Mouse (Mus musculus) embryo, embryonic 10.5 days (tissue): ENCODE results near the gene Dnaic1.

Source experiments
- DNase-seq: peaks from one replicate; pipeline ENCODE4 v3.0.0-alpha.2; 2015; ENCODE audit warnings: low spot score

Dnaic1 gene

GRCm38 (mm10) chr4:41569411-41569885 is at the start of gene Dnaic1, which contains the start of gene Fam219a:
TSS of gene Dnaic1 (plus strand) at chr4:41569775.
TSS of gene Fam219a (minus strand) at chr4:41569538.
- peak; percentile 99 for DNase-seq

DNA sequence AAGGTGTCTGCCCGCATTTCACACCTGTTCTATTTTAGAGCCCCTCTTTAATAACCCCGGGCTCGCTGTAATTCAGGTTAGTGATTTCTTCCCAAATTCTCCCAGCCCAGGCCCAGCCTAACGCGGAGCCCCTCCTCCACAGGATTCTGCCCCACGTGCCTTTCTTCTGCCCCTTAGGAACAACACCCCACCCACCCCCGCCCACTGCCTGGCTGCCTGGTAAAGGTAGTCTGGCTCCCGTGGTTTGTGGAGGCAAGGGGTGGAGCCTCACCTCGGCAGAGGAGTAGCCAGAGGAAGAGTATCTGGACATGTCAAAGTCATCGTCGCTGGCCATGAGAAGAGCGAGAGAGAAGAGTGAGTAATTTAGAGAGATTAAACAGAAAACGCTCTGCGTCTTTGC is 48.9 kb upstream of the Dnaic1 start:
- DNase-seq, result no peak

GRCm38 (mm10) chr4:41522136-41522535 is 47.4 kb upstream of the Dnaic1 start:
- DNase-seq, result no peak

DNA sequence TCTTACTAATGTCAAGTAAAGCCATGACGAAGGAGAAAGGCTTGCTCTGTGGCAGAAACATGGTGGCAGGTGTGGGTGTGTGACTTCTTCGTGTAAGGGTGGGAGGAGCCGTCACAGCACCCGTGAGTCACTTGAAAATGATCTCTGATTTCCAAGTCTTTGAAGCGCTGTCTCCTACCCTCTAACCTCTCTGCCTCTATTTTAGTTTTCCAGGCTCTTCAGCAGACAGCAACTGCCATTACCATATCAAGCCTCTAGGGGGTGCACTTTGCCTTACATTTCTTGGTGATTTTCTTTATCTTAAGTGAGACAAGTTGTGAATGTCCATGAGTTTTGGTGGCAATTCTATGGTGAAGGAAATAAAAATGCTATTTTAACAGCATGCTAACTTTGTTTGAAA is 46.8 kb upstream of the Dnaic1 start:
- DNase-seq, result peak; percentile 71

DNA sequence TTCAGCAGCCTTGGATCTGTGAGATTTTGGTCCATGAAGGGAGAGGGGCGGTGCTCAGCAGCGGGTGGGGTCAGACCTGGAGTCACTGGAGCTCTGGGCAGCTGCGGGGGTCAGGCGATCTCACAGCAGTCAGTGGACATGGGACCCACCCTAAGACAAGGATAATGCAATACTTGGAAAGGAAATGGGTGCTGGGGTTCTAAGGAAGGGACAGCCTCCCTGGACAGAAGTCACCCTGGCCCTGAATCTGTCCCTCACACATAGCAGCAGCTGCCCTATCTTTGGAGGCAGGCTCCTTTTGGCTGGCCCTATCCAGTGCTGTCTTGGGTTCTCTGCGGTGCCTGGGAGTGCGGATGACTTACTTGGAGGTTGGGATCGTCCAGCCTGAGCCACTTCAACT is 45.7 kb upstream of the Dnaic1 start:
- DNase-seq, result no peak

GRCm38 (mm10) chr4:41524829-41525228 is 44.7 kb upstream of the Dnaic1 start:
- DNase-seq, result no peak

GRCm38 (mm10) chr4:41526553-41526952 is 43.0 kb upstream of the Dnaic1 start:
- peak; percentile 39 for DNase-seq

DNA sequence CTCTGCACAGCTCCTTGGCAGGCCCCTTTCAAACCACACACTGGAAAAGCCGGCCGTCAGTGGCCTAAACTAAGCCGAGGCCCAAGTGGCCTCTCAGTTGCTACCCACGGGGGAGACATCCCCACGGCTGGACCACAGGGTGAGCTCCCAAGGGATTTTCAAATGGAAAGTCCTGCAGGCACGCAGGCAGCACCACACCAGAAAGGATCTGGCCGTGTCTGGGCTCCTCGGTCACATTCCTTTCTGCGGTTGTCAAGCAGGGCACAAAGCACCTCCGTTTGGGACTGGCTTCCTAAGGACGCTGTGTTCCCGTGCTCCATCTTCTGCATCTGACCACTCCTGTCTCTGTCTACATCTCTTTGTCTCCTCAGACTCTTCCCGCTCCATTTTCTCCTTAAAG is 42.5 kb upstream of the Dnaic1 start:
- DNase-seq, result peak; percentile 49

DNA sequence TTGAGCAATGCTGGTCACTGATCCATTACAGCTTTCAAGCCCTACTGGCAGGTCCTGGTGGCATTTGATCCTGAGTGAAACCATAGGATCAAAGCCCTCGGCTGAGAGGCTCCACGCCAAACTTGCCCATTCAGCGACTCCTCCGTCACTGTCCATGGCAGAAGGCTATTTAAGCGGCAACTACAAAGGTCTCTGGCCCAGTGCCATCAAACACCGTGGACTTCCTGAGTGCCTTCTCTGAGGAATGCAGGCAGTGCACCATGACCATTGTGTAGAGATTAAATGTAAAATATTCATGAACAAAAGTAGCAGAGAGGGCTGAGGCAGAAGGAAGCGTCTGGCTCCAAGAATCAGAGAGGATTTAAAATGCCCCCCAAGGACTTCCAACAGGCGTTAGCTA is 41.6 kb upstream of the Dnaic1 start:
- peak; percentile 26 for DNase-seq

- DNase-seq, result peak; percentile 73
Measured at GRCm38 (mm10) chr4:41532420-41532819, 37.2 kb upstream of the Dnaic1 start.

DNA sequence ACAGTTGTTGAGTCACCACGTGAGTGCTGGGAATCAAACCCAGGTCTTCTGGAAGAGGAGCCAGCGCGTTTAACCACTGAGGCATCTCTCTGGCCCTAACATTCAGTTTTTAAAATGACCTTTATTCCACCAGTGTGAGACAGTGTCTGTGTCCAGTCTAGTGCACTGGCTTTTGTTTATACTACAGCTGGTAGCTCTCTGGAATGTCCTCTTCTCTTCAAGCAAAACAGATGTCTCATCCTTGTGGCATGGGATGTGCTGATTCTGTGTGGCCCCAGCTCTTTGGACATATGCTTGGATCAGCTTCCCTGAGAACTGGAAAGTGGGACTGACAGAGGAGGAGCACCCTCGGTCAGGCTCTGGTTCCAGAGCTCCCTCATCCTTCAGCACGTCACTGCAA is 34.7 kb upstream of the Dnaic1 start:
- no peak for DNase-seq

DNA sequence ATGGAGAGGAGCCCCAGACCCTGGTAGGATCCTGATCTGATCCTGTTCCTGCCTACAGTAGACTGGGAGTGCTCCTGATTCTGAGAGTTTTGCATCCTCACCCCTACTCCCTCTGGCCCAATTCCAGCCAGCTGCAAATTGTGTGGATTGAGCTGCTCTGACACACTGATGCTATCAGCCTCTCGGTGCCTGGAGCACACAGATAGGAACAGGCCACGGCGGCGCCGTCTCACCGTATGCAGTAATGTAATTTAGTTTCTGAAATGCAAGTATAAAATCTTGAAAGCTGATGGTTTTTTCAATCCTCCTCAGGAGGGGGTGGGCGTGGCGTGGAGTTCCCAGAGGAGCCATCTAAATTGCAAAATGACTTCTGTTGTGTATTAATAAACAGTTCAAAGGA is 27.4 kb upstream of the Dnaic1 start:
- DNase-seq, result no peak

DNA sequence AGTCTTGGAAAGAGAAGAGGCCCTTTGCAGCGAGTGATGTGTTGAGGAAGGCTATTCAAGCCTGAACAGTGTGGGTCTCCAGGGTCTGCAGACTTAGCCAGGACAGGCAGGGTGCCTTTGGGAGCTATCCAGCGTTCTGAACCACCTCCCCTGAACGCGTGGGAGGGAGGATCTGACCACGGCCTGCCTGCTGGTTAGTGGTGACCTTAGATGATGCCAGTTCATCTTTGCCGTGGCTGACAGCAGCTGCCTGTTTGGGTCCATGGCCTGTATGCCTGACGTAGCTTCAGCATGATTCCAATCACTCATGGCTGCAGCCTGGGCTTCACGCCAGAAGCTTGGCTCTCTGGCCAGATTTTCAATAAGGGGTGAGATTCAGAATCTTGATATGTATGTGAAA is 23.6 kb upstream of the Dnaic1 start:
- peak; percentile 76 for DNase-seq

GRCm38 (mm10) chr4:41547086-41547485 is 22.5 kb upstream of the Dnaic1 start:
- DNase-seq, result no peak

GRCm38 (mm10) chr4:41552529-41552928 is 17.0 kb upstream of the Dnaic1 start:
- DNase-seq, result peak; percentile 90

GRCm38 (mm10) chr4:41553116-41553515 is 16.5 kb upstream of the Dnaic1 start:
- DNase-seq, result no peak

DNA sequence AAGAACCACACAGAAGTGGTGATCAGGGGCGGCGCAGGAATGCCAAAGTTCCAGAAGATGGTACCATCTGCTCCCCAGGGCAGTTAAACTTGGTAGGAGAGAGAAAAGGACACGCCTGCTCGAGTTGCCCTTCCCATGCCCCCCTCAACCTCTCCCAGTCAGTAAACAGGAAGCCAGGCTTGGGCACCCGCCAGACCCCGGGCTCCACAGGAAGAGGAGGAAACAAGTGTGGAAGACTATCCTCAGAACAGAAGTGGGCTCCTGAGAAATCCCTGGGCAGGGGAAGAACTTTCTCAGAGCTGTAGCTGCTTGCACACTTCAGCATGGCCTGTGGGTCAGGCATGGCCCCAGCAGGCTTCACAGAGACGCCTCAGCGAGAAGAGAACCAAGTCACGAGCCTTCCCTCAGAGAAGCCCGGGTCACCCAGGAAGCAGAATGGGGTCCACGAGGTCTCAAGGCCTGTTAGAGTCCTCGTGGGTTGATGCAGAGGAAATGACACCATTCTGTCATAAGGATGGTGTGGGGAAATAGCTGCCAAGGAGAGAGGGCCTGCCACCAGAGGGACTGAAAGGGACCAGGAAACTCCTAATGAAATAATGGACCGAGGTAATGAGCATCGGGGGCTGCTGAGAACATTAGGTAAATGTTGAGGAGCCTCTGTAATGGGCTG is 14.4 kb upstream of the Dnaic1 start:
- DNase-seq, result no peak

DNA sequence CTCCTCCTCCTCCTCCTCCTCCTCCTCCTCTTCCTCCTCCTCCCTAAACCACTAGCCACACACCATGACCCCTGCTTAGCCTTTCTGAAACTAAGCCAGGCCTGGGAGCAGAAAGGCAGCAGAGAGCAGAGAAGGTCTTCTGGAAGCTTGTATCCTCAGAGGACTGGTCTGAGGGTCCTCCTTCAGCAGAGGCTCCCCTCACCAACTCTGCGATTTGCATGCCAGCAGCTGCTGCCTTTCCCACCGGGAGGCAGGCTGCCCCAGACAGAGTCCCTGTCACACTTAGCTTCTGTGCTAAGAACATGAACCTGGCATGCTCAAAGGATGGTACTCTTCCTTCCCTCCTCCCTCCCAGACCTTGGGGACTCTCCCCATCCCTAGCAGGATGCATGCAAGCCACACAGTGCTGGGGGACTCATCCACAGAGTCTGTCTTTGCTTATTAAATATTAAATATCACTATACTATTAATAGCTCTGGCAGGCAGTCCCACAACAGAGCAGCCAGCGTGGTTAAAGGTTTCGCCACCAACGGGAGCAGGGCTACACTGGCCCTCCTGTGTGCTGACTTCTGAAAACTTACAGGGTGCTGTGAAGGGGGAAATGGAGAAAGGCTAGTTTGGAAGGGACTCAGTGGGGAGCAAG is 13.1 kb upstream of the Dnaic1 start:
- no peak for DNase-seq

GRCm38 (mm10) chr4:41557092-41557491 is 12.5 kb upstream of the Dnaic1 start:
- no peak for DNase-seq

GRCm38 (mm10) chr4:41563297-41563696 is 6.3 kb upstream of the Dnaic1 start:
- no peak for DNase-seq

DNA sequence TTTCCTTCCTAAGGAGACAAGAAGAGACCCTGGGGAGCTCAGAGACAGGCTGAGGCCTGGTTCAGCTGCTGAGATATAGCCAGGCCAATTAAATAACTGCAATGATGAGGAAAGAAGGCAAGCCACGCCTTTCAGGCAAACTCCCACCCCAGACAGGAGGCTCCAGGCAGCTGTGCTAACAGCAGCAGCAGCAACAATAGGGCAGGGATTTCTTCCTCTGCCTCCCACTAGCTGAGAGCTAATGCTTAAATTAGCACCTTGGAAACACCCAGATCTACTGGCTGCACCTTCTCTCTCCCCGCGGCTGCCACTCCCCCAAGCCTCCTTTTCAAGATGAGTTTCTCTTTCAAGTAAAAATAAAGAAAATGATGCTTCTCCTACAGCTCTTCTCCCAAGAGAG is 3.5 kb upstream of the Dnaic1 start:
- no peak for DNase-seq

GRCm38 (mm10) chr4:41568239-41568638 is 1.3 kb upstream of the Dnaic1 start:
- DNase-seq, result peak; percentile 13

DNA sequence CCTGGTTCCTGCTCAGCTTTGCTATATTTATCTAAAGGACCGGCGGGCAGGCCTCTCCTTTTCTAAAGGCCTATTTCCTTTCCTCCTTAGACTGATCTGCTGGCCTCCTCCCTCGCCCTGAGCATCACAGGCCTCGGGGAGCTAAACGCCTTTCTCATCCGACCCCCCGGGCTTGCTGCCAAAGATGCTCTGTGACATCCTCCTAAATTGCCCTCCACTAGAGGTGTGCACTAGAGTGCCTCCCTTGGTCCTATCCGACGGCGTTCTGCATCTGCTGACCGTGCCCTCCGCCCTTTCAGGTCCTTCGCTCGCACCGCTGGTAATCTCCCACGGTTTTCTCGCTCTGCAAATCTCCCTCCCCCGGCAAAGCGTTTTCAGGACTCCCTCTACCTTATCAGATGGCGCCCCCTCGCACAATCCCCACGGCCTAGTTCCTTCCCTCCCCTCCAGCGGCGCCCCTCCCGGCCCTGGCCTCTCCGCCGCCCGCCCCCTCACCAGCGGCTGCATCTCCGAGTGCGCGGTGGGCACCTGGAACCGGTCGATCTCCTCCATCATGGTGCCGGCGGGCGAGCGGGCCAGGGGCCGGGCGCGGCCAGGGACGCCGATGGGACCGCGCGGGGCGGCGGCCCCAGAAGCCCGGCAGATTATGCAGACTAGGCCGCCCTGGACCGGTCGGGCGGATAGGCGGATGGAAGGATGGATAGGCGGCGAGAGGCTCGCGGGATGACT is 729 bp upstream of the Dnaic1 start:
- peak; percentile 35 for DNase-seq
